ENCODE assay signal across 8 mouse cellular contexts in genomic region chr16:81175302-81175943, GRCm38 (mm10). TPM values are rescaled to one million over a fixed set of nuclear protein-coding genes. Genes with fewer than 3 reads are reported as not detected.
DNase-seq lines count a peak whose midpoint lies in the region; ATAC-seq and TF ChIP-seq lines count a peak whose summit lies in the region.
"Had no signal": no experiment of that assay in that cellular context is flagged by ENCODE, and none has a peak within 500 bp of the region (broad histone marks: within the 10 kb centered on the region; RNA-seq: fewer than 3 reads in every experiment).

No protein-coding gene starts in this region.

- no peak for DNase-seq in lung, adult 2 months
- peak; percentile 90 for DNase-seq in brain, adult 2 months (ENCODE audit: low read depth, low spot score)
- DNase-seq in frontal cortex, postnatal 14 days (ENCODE audit: low spot score in 2 of 2) = peak; percentile 40 to 63
- DNase-seq in layer of hippocampus, adult 8-10 months (ENCODE audit: low spot score in 2 of 2) = peak; percentile 54 to 67
- peak; percentile 86 for DNase-seq in midbrain, embryonic 11.5 days (ENCODE audit: low spot score, missing footprints)
- DNase-seq in thymus, postnatal 0 days (ENCODE audit: low spot score) = no peak

- no peaks in the 10 kb centered on the region for H3K4me1 ChIP-seq in lung, embryonic 15.5 days
- no peaks in the 10 kb centered on the region for H3K4me1 ChIP-seq in lung, adult 2 months (ENCODE audit: control insufficient read depth, insufficient read depth, low read length)
- H3K4me1 ChIP-seq in midbrain, embryonic 11.5 days (ENCODE audit: control insufficient read depth, insufficient read depth, low read length) = no peaks in the 10 kb centered on the region

- TF ChIP-seq CTCF in lung, adult 2 months (IDR thresholded peaks at IDR 0.05; ENCODE audit: insufficient read depth, low read length) = no peak

- no peak overlapping the region for H3K4me3 ChIP-seq in lung, embryonic 15.5 days
- H3K4me3 ChIP-seq in lung, adult 2 months (replicated peaks; ENCODE audit: extremely low read depth, low read depth, low read length) = no peak overlapping the region
- H3K4me3 ChIP-seq in midbrain, embryonic 11.5 days (ENCODE audit: low read depth, low read length) = no peak overlapping the region

- ATAC-seq in lung, embryonic 15.5 days (ENCODE audit: borderline replicate concordance, extremely low read depth, low FRiP score, low TSS enrichment) = peak; percentile 69; the same call in 1 of the 2 replicates
- ATAC-seq in midbrain, embryonic 11.5 days (ENCODE audit: low FRiP score) = peak; percentile 76

- H3K27me3 ChIP-seq in lung, embryonic 15.5 days = no peaks in the 10 kb centered on the region
- H3K27me3 ChIP-seq in midbrain, embryonic 11.5 days (ENCODE audit: control insufficient read depth, insufficient read depth, low read length) = no peaks in the 10 kb centered on the region

- H3K4me2 ChIP-seq in lung, embryonic 15.5 days = no peak overlapping the region
- no peak overlapping the region for H3K4me2 ChIP-seq in midbrain, embryonic 11.5 days

- H3K9me3 ChIP-seq in lung, embryonic 15.5 days = no peaks in the 10 kb centered on the region
- H3K9me3 ChIP-seq in midbrain, embryonic 11.5 days (ENCODE audit: control insufficient read depth, low read length) = no peaks in the 10 kb centered on the region

- H3K36me3 ChIP-seq in lung, embryonic 15.5 days = no peaks in the 10 kb centered on the region
- no peaks in the 10 kb centered on the region for H3K36me3 ChIP-seq in midbrain, embryonic 11.5 days (ENCODE audit: control insufficient read depth, insufficient read depth, low read length)

- WGBS in lung, embryonic 15.5 days = 44% methylated on average over 8 of the region's 8 CpGs
- 40% methylated on average over 8 of the region's 8 CpGs for WGBS in lung, adult 2 months
- 59% methylated on average over 8 of the region's 8 CpGs for WGBS in midbrain, embryonic 11.5 days

- TF ChIP-seq POLR2A in lung, adult 2 months (IDR thresholded peaks at IDR 0.05; ENCODE audit: borderline replicate concordance, extremely low read depth, low read depth, low read length) = no peak

- H3K27ac ChIP-seq in lung, embryonic 15.5 days = no peak overlapping the region
- H3K27ac ChIP-seq in midbrain, embryonic 11.5 days (ENCODE audit: low read depth, low read length) = no peak overlapping the region

- H3K9ac ChIP-seq in lung, embryonic 15.5 days = no peak overlapping the region
- no peak overlapping the region for H3K9ac ChIP-seq in midbrain, embryonic 11.5 days (ENCODE audit: low read length)

RNA-seq across cellular contexts. Expression of gene Ncam2, which starts 25.1 kb away (rescaled TPM):
- 0.33 and 0.40 TPM in 2 replicates for polyA plus RNA-seq in lung, embryonic 15.5 days (2015; fragmentation: Nextera tagmentation; extraction: Ambion mirVana)
- polyA plus RNA-seq in lung, adult 2 months (2012; rRNA removed) = 0.04 and 0.05 TPM in 2 replicates
- 10 to 100 TPM; 50.6 to 54.3 (median 52.7) TPM for total RNA-seq in layer of hippocampus, adult 8-10 months (2022)
- 3.5 and 3.7 TPM in 2 replicates for polyA plus RNA-seq in midbrain, embryonic 11.5 days (2014; fragmentation: Nextera tagmentation; extraction: Ambion mirVana)
- polyA plus RNA-seq in thymus, postnatal 0 days (2015; fragmentation: Nextera tagmentation; extraction: Ambion mirVana) = 0.03 TPM in 1 of 2 replicates, not detected in the other
- polyA plus RNA-seq: small intestine, adult 2 months had no signal

Comparison
In these comparisons a context has a peak if more than half of its experiments do, and no peak if none do; other contexts are left out.
1. DNase-seq: peak in brain, adult 2 months (single experiment), frontal cortex, postnatal 14 days (2 of 2), layer of hippocampus, adult 8-10 months (2 of 2) and midbrain, embryonic 11.5 days (single experiment); none in lung, adult 2 months (single experiment) and thymus, postnatal 0 days (single experiment).